In the genomic region with DNA sequence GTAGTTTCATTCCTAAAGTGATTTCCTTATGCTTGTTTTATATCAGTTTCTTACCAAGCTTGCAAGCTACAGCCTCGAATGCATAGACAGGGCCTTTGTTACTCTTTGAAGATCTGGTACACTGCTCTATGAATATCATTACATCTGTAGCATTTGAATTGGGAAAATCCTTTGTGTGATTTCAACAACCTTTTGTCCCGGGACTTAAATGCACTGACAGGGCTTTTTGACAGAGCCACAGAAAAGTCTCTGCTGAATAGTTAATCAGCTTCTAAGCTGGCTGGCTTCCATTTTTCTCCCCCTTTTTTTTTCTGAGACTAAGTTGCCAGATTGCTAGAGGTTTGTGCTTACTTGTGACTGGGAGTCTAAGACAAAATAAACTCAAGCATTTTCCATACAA, we compare ENCODE assay signal across 15 mouse cellular contexts.
DNase-seq lines count a peak whose midpoint lies in the region; ATAC-seq and TF ChIP-seq lines count a peak whose summit lies in the region.
"Had no signal": no experiment of that assay in that cellular context is flagged by ENCODE, and none has a peak within 500 bp of the region (broad histone marks: within the 10 kb centered on the region; RNA-seq: fewer than 3 reads in every experiment).

No protein-coding gene starts in this region.

- 51% methylated on average over 2 of the region's 2 CpGs for WGBS in lung, embryonic 14.5 days
- 10% methylated on average over 2 of the region's 2 CpGs for WGBS in forebrain, embryonic 11.5 days
- 13% methylated on average over 2 of the region's 2 CpGs for WGBS in hindbrain, embryonic 15.5 days
- WGBS in neural tube, embryonic 13.5 days = 11% methylated on average over 2 of the region's 2 CpGs

- no peak for ATAC-seq in lung, embryonic 14.5 days (ENCODE audit: insufficient read depth)
- ATAC-seq in forebrain, embryonic 11.5 days (replicated peaks; ENCODE audit: low FRiP score) = peak; percentile 92
- ATAC-seq in hindbrain, embryonic 15.5 days (ENCODE audit: low FRiP score, low read depth) = peak; percentile 87
- peak; percentile 79 for ATAC-seq in neural tube, embryonic 13.5 days (ENCODE audit: low read depth)
- ATAC-seq in granulocyte monocyte progenitor cell, adult 5-6 weeks (replicated peaks; ENCODE audit: poor library complexity, severe bottlenecking) = no peak
- ATAC-seq: activated CD4-positive, CD25-positive, alpha-beta regulatory T cell, adult 4 months had no signal

- no peak overlapping the region for H3K4me3 ChIP-seq in lung, embryonic 14.5 days (ENCODE audit: low read depth, low read length)
- H3K4me3 ChIP-seq in forebrain, embryonic 11.5 days (ENCODE audit: low read depth, low read length) = no peak overlapping the region
- no peak overlapping the region for H3K4me3 ChIP-seq in hindbrain, embryonic 15.5 days
- H3K4me3 ChIP-seq in neural tube, embryonic 13.5 days = no peak overlapping the region
- H3K4me3 ChIP-seq: embryonic facial prominence, embryonic 15.5 days; kidney, embryonic 15.5 days; limb, embryonic 10.5 days; lung, embryonic 15.5 days had no signal

- DNase-seq in lung, embryonic 14.5 days = peak; percentile 66
- no peak for DNase-seq in lung, adult 18-20 months
- no peak for DNase-seq in forebrain, embryonic 11.5 days (ENCODE audit: low spot score)
- DNase-seq in yolk sac, embryonic 10.5 days (ENCODE audit: low spot score) = no peak
- no peak for DNase-seq in spleen, adult 18-20 months
- DNase-seq: heart, postnatal 36 days; right cerebral cortex, postnatal 25 days had no signal

- no peak overlapping the region for H3K4me2 ChIP-seq in lung, embryonic 14.5 days
- no peak overlapping the region for H3K4me2 ChIP-seq in forebrain, embryonic 11.5 days (ENCODE audit: low read depth, low read length, severe bottlenecking)
- no peak overlapping the region for H3K4me2 ChIP-seq in hindbrain, embryonic 15.5 days
- H3K4me2 ChIP-seq in neural tube, embryonic 13.5 days = no peak overlapping the region
- H3K4me2 ChIP-seq: embryonic facial prominence, embryonic 15.5 days; kidney, embryonic 15.5 days; lung, embryonic 15.5 days had no signal

- no peak overlapping the region for H3K9ac ChIP-seq in lung, embryonic 14.5 days
- H3K9ac ChIP-seq in forebrain, embryonic 11.5 days (ENCODE audit: low read length) = no peak overlapping the region
- H3K9ac ChIP-seq in hindbrain, embryonic 15.5 days = no peak overlapping the region
- no peak overlapping the region for H3K9ac ChIP-seq in neural tube, embryonic 13.5 days
- H3K9ac ChIP-seq: embryonic facial prominence, embryonic 15.5 days; kidney, embryonic 15.5 days; lung, embryonic 15.5 days had no signal

- no peaks in the 10 kb centered on the region for H3K27me3 ChIP-seq in lung, embryonic 14.5 days (ENCODE audit: insufficient read depth, low read length)
- H3K27me3 ChIP-seq in forebrain, embryonic 11.5 days (ENCODE audit: control insufficient read depth, insufficient read depth, low read length) = no peaks in the 10 kb centered on the region
- H3K27me3 ChIP-seq in hindbrain, embryonic 15.5 days = no peaks in the 10 kb centered on the region
- no peaks in the 10 kb centered on the region for H3K27me3 ChIP-seq in neural tube, embryonic 13.5 days
- H3K27me3 ChIP-seq: embryonic facial prominence, embryonic 15.5 days; kidney, embryonic 15.5 days; lung, embryonic 15.5 days had no signal

- no peaks in the 10 kb centered on the region for H3K4me1 ChIP-seq in lung, embryonic 14.5 days (ENCODE audit: insufficient read depth)
- peaks cover 5% of the 10 kb centered on the region; the same call in 1 of the 2 replicates for H3K4me1 ChIP-seq in forebrain, embryonic 11.5 days (replicated peaks; ENCODE audit: control insufficient read depth, insufficient read depth, low read length)
- H3K4me1 ChIP-seq in hindbrain, embryonic 15.5 days (replicated peaks) = no peaks in the 10 kb centered on the region
- no peaks in the 10 kb centered on the region for H3K4me1 ChIP-seq in neural tube, embryonic 13.5 days (replicated peaks)
- H3K4me1 ChIP-seq: embryonic facial prominence, embryonic 15.5 days; kidney, embryonic 15.5 days; limb, embryonic 10.5 days; lung, embryonic 15.5 days had no signal

- H3K9me3 ChIP-seq in lung, embryonic 14.5 days (ENCODE audit: low read depth, low read length) = no peaks in the 10 kb centered on the region
- H3K9me3 ChIP-seq in forebrain, embryonic 11.5 days (ENCODE audit: control insufficient read depth, low read length) = no peaks in the 10 kb centered on the region
- H3K9me3 ChIP-seq in hindbrain, embryonic 15.5 days = no peaks in the 10 kb centered on the region
- no peaks in the 10 kb centered on the region for H3K9me3 ChIP-seq in neural tube, embryonic 13.5 days
- H3K9me3 ChIP-seq: embryonic facial prominence, embryonic 15.5 days; kidney, embryonic 15.5 days; limb, embryonic 10.5 days; lung, embryonic 15.5 days had no signal

- H3K27ac ChIP-seq in lung, embryonic 14.5 days (ENCODE audit: low read depth) = no peak overlapping the region
- H3K27ac ChIP-seq in forebrain, embryonic 11.5 days (ENCODE audit: low read depth, low read length) = peak overlapping the region; percentile 79
- 0 out of 2 replicates have a peak overlapping the region, but pooled peaks have one; percentile 65 for H3K27ac ChIP-seq in hindbrain, embryonic 15.5 days (replicated peaks)
- peak overlapping the region; percentile 64; the same call in 1 of the 2 replicates for H3K27ac ChIP-seq in neural tube, embryonic 13.5 days (replicated peaks)
- H3K27ac ChIP-seq: embryonic facial prominence, embryonic 15.5 days; kidney, embryonic 15.5 days; limb, embryonic 10.5 days; lung, embryonic 15.5 days had no signal

- H3K36me3 ChIP-seq in lung, embryonic 14.5 days (ENCODE audit: insufficient read depth) = no peaks in the 10 kb centered on the region
- H3K36me3 ChIP-seq in forebrain, embryonic 11.5 days (ENCODE audit: control insufficient read depth, insufficient read depth, low read length) = no peaks in the 10 kb centered on the region
- H3K36me3 ChIP-seq in hindbrain, embryonic 15.5 days = no peaks in the 10 kb centered on the region
- H3K36me3 ChIP-seq in neural tube, embryonic 13.5 days = no peaks in the 10 kb centered on the region
- H3K36me3 ChIP-seq: embryonic facial prominence, embryonic 15.5 days; kidney, embryonic 15.5 days; limb, embryonic 10.5 days; lung, embryonic 15.5 days had no signal

- TF ChIP-seq CTCF in lung, embryonic 14.5 days (IDR thresholded peaks at IDR 0.05; ENCODE audit: low read depth) = no peak

Comparison
In these comparisons a context has a peak if more than half of its experiments do, and no peak if none do; other contexts are left out.
1. ATAC-seq: peak in forebrain, embryonic 11.5 days (single experiment), hindbrain, embryonic 15.5 days (single experiment) and neural tube, embryonic 13.5 days (single experiment); none in lung, embryonic 14.5 days (single experiment) and granulocyte monocyte progenitor cell, adult 5-6 weeks (single experiment).